Mouse (Mus musculus) embryonic facial prominence, embryonic 13.5 days (tissue): ENCODE data around the gene Ddx31. TPM values are rescaled to one million over a fixed set of nuclear protein-coding genes. Genes with fewer than 3 reads are reported as not detected.

ENCODE experiments used
- ATAC-seq: fragments of 200-750 bp; cut with Nextera tagmentation; 2 replicates; pipeline ENCODE4 v1.8.0; 2017; ENCODE audit warnings: low read depth; ENCODE audit not compliant: insufficient number of reproducible peaks, insufficient read depth, low FRiP score, low TSS enrichment
- H3K27ac ChIP-seq: fragments of 300-500 bp; sonication (generic); 2 replicates; pipeline ENCODE4 v1.5.1; 2015; ENCODE audit warnings: moderate library complexity, mild to moderate bottlenecking, inconsistent platforms
- H3K27me3 ChIP-seq: fragments of 300-500 bp; sonication (generic); 2 replicates; pipeline ENCODE4 v1.6.1; 2015; ENCODE audit warnings: mild to moderate bottlenecking, inconsistent platforms
- H3K36me3 ChIP-seq: fragments of 300-500 bp; sonication (generic); 2 replicates; pipeline ENCODE4 v1.6.1; 2015; ENCODE audit warnings: mild to moderate bottlenecking, inconsistent platforms
- H3K4me1 ChIP-seq: fragments of 300-500 bp; sonication (generic); 2 replicates; pipeline ENCODE4 v1.6.1; 2015; ENCODE audit warnings: inconsistent platforms
- H3K4me2 ChIP-seq: fragments of 300-500 bp; sonication (generic); 2 replicates; pipeline ENCODE4 v1.6.1; 2015; ENCODE audit warnings: moderate library complexity, mild to moderate bottlenecking, inconsistent platforms
- H3K4me3 ChIP-seq: fragments of 300-500 bp; sonication (generic); 2 replicates; pipeline ENCODE4 v1.5.1; 2015; ENCODE audit warnings: mild to moderate bottlenecking, inconsistent platforms
- H3K9ac ChIP-seq: fragments of 300-500 bp; sonication (generic); 2 replicates; pipeline ENCODE4 v1.6.1; 2015; ENCODE audit warnings: mild to moderate bottlenecking, inconsistent platforms
- H3K9me3 ChIP-seq: fragments of 300-500 bp; sonication (generic); 2 replicates; pipeline ENCODE4 v1.6.1; 2016; ENCODE audit warnings: inconsistent platforms
- WGBS: fragments of 180-500 bp; shearing (Covaris S2); methylation state at CpG from one replicate; pipeline ENCODE4 v1.1.7; 2015; ENCODE audit warnings: mixed read lengths; 5-methylcytosine and 5-hydroxymethylcytosine counted together
- polyA plus RNA-seq: library from polyadenylated mRNA; unstranded; fragments of >200 nt; fragmentation: Nextera tagmentation; extraction: Ambion mirVana; gene quantifications from 2 replicates; pipeline ENCODE4 v1.2.1, GENCODE M21; 2015

The Ddx31 gene
- polyA plus RNA-seq, 1 experiment from 2014 or later: 16.5 TPM

DNA sequence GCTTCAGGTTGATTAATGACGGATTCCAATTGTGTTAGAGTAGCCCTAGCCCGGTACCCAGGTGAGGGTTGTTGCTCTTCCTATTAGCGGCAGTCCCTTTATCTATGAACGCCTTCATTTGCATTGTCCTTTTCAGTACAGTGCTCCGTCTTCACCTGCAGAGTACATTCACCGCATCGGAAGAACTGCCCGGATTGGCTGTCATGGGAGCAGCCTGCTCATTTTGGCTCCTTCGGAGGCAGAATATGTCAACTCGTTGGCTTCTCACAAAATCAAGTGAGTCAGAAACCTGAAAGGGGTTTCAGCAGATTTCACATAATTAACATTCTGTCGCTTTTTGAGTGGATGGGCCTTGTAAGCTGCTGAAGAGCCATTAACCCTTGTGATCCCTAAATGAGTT, 35.3 kb downstream of the Ddx31 start:
- H3K9ac ChIP-seq: no peak overlapping the region
- H3K27ac ChIP-seq: no peak overlapping the region
- H3K36me3 ChIP-seq: peaks cover 58% of the 10 kb centered on the region
- no peak overlapping the region for H3K4me2 ChIP-seq
- no peak for ATAC-seq
- no peaks in the 10 kb centered on the region for H3K4me1 ChIP-seq
- no peaks in the 10 kb centered on the region for H3K27me3 ChIP-seq
- no peak overlapping the region for H3K4me3 ChIP-seq
- no peaks in the 10 kb centered on the region for H3K9me3 ChIP-seq
- 88% methylated on average over 11 of the region's 11 CpGs for WGBS

DNA sequence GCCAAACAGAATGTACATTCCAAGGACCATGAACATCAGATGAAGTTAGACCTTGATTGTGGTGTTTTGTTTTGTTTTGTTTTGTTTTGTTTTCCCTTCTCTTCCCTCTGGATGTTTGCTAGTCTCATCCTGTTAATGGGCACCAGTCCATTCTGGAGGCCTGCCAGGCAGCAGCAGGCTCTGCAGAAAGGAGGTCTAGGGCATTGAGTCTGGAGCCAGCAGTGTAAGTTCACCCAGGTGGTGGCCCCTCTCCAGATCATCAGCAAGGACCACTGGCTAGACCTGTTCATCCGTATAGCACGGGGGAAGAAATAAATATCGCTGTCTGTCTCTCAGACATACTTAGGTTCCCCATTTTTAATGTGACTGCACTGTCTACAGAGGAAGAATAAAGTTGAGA, 41.1 kb downstream of the Ddx31 start:
- no peaks in the 10 kb centered on the region for H3K27me3 ChIP-seq
- H3K9ac ChIP-seq: no peak overlapping the region
- peaks cover 69% of the 10 kb centered on the region for H3K36me3 ChIP-seq
- no peak overlapping the region for H3K4me2 ChIP-seq
- no peak overlapping the region for H3K4me3 ChIP-seq
- 89% methylated on average over 3 of the region's 3 CpGs for WGBS
- ATAC-seq: no peak
- no peaks in the 10 kb centered on the region for H3K4me1 ChIP-seq
- H3K9me3 ChIP-seq: no peaks in the 10 kb centered on the region
- no peak overlapping the region for H3K27ac ChIP-seq

DNA sequence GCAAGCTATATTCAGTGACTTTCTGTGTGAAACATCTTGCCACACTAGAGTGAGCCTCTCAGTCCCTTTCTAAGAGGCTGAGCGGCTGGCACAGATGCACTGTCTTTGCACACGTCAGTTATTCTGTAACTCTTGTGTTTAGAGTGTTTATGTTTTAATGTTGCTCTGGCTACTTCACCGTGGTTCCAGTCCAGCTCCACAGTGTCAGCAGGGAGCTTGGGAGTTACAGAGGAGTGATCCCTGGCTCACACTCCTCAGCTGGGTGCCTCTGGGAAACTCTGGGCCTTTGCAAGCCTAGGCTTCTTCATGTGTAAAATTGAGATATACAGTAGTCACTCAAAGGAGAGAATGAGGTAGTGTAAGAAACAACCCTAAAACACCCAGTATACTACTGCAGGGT, 41.8 kb downstream of the Ddx31 start:
- Histone ChIP-seq H3K9me3 (no peaks in the 10 kb centered on the region), H3K27me3 (no peaks in the 10 kb centered on the region), H3K36me3 (peaks cover 66% of the 10 kb centered on the region), H3K9ac (no peak overlapping the region), H3K27ac (no peak overlapping the region), H3K4me1 (no peaks in the 10 kb centered on the region), H3K4me2 (no peak overlapping the region), H3K4me3 (no peak overlapping the region)
- WGBS: 86% methylated on average over 3 of the region's 3 CpGs
- ATAC-seq: no peak

DNA sequence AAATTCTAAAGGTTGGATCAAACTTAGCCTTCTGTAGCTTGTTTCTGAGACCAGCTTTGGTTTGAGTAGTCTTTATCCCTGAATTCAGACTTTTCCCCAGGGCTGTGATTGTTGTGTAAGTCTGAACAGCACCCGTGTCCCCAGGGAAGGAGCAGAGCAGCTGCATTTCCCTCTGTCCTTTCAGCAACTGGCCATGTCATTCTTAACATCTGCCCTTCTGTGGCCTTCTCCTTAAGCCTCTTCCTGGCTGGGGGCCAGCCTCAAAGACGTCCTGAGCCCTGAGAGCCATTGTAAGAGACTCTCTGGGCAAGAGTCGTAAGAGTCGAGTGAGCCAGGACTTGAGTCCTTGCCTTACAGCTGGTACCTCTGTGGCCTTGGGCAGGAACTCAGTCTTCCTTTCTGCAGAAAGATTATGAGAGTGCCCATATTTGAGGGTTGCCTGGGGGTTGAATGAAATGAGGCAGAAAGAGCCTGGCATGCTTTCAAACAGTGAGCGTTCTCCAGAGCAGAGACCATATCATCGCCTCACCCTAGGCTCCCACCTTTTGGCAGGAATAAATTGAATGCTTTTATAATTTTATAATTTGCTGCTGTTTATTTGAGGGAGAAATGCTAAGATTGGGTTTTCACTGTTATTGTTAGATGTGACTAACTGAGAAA, 42.8 kb downstream of the Ddx31 start:
- no peaks in the 10 kb centered on the region for H3K4me1 ChIP-seq
- no peak overlapping the region for H3K9ac ChIP-seq
- H3K9me3 ChIP-seq: no peaks in the 10 kb centered on the region
- no peak overlapping the region for H3K4me2 ChIP-seq
- WGBS: 77% methylated on average over 6 of the region's 6 CpGs
- H3K36me3 ChIP-seq: peaks cover 65% of the 10 kb centered on the region
- no peaks in the 10 kb centered on the region for H3K27me3 ChIP-seq
- no peak overlapping the region for H3K4me3 ChIP-seq
- H3K27ac ChIP-seq: no peak overlapping the region
- ATAC-seq: no peak

DNA sequence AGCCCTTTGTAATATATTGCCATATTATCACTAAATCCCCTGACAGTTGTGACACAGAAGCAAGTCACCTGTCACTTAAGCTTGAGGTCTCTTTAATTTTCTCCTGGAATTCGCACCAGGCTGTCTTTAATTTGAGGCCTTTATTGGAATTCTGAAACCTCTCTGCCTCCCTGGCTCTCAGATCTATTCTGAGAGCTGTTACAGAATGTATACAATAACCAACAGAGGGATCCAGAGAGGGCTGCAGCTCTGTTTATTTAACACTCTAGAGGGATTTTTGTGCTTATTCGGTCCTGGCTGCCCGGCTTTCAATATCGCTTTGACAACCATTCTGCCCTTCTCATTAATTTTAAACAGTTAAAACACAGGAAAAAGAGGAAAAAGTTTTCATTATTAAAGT, 44.7 kb downstream of the Ddx31 start:
- no peak overlapping the region for H3K9ac ChIP-seq
- H3K27me3 ChIP-seq: no peaks in the 10 kb centered on the region
- no peak overlapping the region for H3K4me2 ChIP-seq
- H3K4me3 ChIP-seq: no peak overlapping the region
- ATAC-seq: no peak
- H3K9me3 ChIP-seq: no peaks in the 10 kb centered on the region
- 79% methylated on average over 4 of the region's 4 CpGs for WGBS
- no peak overlapping the region for H3K27ac ChIP-seq
- H3K36me3 ChIP-seq: peaks cover 69% of the 10 kb centered on the region
- no peaks in the 10 kb centered on the region for H3K4me1 ChIP-seq

DNA sequence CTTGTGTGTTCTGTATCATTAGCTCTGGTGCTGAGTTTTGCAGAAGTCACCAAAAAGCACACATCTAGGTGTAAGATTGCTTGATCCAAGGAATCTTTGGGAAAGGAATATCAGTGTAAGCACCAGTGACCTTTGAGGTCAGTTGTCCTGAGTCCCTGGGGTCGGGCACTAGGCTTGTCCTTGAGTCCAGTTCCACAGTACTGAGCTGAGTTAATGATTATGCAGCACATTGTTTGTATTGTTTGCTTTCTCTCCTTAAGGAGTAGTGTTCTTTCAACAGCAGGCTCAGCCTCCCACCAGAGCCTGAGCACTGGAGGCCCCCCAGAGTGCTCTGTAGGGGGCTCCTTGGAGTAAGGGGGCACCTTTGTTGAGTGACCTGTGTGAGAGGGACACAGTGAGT, 52.6 kb downstream of the Ddx31 start:
- H3K9ac ChIP-seq: no peak overlapping the region
- H3K36me3 ChIP-seq: peaks cover 88% of the 10 kb centered on the region
- no peaks in the 10 kb centered on the region for H3K27me3 ChIP-seq
- no peak for ATAC-seq
- no peak overlapping the region for H3K27ac ChIP-seq
- no peak overlapping the region for H3K4me3 ChIP-seq
- WGBS: 70% methylated on average over 1 of the region's 1 CpGs
- H3K4me1 ChIP-seq: no peaks in the 10 kb centered on the region
- no peak overlapping the region for H3K4me2 ChIP-seq
- no peaks in the 10 kb centered on the region for H3K9me3 ChIP-seq

DNA sequence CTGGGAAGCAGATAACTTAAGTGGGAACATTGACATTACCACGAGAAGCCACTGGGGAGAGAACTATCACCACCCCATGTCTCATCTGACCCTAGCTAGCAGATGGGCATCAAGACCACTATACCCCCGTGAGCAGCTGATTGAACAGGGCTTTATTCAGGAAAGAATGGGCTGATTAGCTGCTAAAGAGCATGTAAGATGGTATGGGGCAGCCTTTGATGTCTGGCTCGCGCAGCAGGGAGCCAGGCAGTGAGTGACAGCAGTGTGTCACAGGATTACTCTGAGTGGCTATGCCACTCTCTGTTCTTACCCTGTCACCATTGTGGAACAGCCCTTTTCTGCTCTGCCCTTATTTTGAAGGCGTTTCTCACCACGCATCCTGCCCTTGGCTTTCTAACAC, 53.3 kb downstream of the Ddx31 start:
- H3K27me3 ChIP-seq: no peaks in the 10 kb centered on the region
- H3K36me3 ChIP-seq: peaks cover 84% of the 10 kb centered on the region
- no peaks in the 10 kb centered on the region for H3K4me1 ChIP-seq
- H3K9ac ChIP-seq: no peak overlapping the region
- no peak for ATAC-seq
- 67% methylated on average over 6 of the region's 6 CpGs for WGBS
- H3K4me2 ChIP-seq: no peak overlapping the region
- no peaks in the 10 kb centered on the region for H3K9me3 ChIP-seq
- no peak overlapping the region for H3K4me3 ChIP-seq
- H3K27ac ChIP-seq: no peak overlapping the region

DNA sequence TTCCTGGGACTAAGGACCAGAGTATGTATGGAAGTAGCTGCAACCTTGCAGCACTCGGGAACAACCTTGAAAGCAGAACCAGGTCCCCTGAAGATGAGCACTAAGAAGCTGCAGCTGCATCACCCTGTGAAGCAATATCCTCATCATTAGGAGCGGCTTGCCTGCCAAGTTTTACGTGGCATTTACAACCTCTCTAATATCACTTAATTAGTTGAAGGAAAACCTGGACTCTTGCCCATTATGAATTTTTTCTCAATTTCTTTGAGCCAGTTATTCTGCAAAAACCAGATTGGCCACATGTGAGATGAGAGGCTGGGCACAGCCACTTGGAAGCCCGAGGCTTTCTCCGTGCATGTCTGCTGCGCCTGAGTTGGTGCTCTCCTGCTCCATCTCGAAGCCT, 55.7 kb downstream of the Ddx31 start:
- no peak overlapping the region for H3K27ac ChIP-seq
- ATAC-seq: no peak
- peaks cover 80% of the 10 kb centered on the region for H3K36me3 ChIP-seq
- no peaks in the 10 kb centered on the region for H3K27me3 ChIP-seq
- H3K4me2 ChIP-seq: no peak overlapping the region
- no peak overlapping the region for H3K4me3 ChIP-seq
- WGBS: 82% methylated on average over 7 of the region's 7 CpGs
- H3K4me1 ChIP-seq: no peaks in the 10 kb centered on the region
- H3K9ac ChIP-seq: no peak overlapping the region
- no peaks in the 10 kb centered on the region for H3K9me3 ChIP-seq

DNA sequence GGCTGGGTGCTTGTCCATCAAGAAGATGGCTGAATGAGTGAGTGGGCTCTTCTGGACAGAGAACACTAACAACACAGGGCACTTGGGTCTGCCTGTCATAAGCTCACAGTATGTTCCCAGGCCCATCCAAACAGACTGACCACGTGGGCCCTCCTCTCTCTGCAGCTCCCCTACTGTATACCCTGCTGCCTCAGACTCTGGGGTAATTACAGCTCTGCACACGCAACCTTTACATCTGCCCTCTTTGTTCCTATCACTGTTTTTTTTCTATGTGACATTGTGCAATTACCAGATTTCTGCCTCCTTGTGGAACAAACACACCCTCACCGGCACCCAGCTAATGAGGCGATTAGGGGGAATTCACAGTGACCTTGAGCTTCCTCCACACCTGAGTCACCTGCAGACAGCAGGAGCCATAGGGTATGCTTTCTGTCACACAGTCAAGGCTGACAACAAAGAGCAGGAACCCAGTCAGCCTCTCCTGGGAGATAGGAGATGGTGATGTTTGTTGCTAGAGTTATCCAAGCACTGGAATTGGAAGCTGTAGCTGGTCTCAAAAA, 57.2 kb downstream of the Ddx31 start:
- no peaks in the 10 kb centered on the region for H3K4me1 ChIP-seq
- H3K9ac ChIP-seq: no peak overlapping the region
- no peak overlapping the region for H3K4me3 ChIP-seq
- H3K36me3 ChIP-seq: peaks cover 77% of the 10 kb centered on the region
- H3K27me3 ChIP-seq: no peaks in the 10 kb centered on the region
- H3K4me2 ChIP-seq: no peak overlapping the region
- 81% methylated on average over 4 of the region's 4 CpGs for WGBS
- no peak overlapping the region for H3K27ac ChIP-seq
- no peaks in the 10 kb centered on the region for H3K9me3 ChIP-seq
- ATAC-seq: no peak

DNA sequence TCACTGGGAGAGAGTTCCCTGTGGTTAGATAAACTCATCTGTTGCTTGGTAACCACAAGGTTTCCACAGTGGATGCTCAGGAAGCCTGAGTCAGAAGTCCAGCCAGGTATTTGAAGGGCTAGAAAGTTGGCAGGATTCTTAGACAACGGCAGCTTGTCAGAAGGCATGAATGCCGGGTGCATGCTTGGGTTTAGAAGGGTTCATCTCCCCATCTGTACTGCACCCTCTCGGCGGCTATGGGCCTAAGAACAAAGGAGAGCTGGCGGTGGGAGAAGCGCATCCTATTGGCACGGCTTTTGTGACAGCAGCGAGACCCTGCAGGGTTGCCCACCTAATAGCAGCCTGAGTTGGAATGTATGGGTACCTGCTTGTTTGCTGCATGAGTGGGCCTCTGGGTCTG, 62.1 kb downstream of the Ddx31 start:
- Histone ChIP-seq H3K4me1 (no peaks in the 10 kb centered on the region), H3K9me3 (no peaks in the 10 kb centered on the region), H3K36me3 (peaks cover 56% of the 10 kb centered on the region), H3K9ac (no peak overlapping the region), H3K4me3 (no peak overlapping the region), H3K4me2 (no peak overlapping the region), H3K27ac (no peak overlapping the region), H3K27me3 (peaks cover 19% of the 10 kb centered on the region)
- 89% methylated on average over 8 of the region's 8 CpGs for WGBS
- ATAC-seq: no peak

DNA sequence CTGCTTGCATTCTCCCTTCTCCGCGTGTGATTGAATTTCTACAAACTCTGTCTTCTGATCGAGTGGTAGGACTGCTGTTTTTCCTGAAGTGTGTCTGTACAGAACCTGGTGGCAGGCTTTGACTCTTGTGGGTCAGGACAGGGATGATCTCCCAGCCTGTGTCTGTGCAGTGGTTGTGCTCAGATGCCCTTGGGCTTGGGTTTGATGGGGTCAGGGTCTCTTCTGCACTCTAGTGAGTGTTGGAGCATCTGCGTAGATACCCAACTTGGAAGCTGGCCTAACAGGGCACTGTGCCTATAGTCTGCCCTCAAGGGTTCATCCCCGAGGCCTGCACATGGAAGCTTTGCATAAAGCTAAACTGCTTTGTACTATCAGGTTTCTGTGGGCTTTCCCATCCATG, 63.7 kb downstream of the Ddx31 start:
- Histone ChIP-seq H3K27ac (no peak overlapping the region), H3K9me3 (no peaks in the 10 kb centered on the region), H3K4me3 (no peak overlapping the region), H3K4me2 (no peak overlapping the region), H3K27me3 (peaks cover 34% of the 10 kb centered on the region), H3K4me1 (peaks cover 12% of the 10 kb centered on the region), H3K9ac (no peak overlapping the region), H3K36me3 (peaks cover 48% of the 10 kb centered on the region)
- ATAC-seq: no peak
- 82% methylated on average over 5 of the region's 5 CpGs for WGBS

DNA sequence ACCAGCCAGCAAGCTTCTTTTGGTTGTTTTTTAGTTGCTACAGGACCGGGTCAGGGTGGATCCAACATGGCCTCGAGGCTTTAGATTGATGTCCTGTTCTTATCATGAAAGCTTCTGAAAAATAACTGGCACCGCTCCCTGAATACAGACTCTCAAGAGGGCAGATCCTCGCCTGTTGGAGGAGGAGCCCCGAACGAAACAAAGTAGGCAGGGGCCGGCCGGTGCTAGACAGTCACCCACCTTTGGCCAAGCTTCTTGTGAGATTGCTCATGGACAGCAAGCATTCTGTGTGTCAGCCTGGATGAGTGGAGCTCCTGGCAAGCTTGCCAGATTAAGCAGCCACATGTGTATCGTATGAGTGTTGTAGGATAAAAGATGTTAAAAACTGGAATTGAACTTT, 64.6 kb downstream of the Ddx31 start:
- H3K36me3 ChIP-seq: peaks cover 43% of the 10 kb centered on the region
- no peak overlapping the region for H3K9ac ChIP-seq
- peaks cover 19% of the 10 kb centered on the region for H3K4me1 ChIP-seq
- H3K4me2 ChIP-seq: no peak overlapping the region
- H3K9me3 ChIP-seq: no peaks in the 10 kb centered on the region
- H3K27me3 ChIP-seq: peaks cover 44% of the 10 kb centered on the region
- no peak for ATAC-seq
- no peak overlapping the region for H3K4me3 ChIP-seq
- H3K27ac ChIP-seq: no peak overlapping the region
- 81% methylated on average over 9 of the region's 9 CpGs for WGBS
